9 mouse cellular contexts compared by ENCODE assay signal in genomic region chr14:20378313-20379061, GRCm38 (mm10). TPM values are rescaled to one million over a fixed set of nuclear protein-coding genes. Genes with fewer than 3 reads are reported as not detected.
DNase-seq lines count a peak whose midpoint lies in the region; ATAC-seq and TF ChIP-seq lines count a peak whose summit lies in the region.
"Had no signal": no experiment of that assay in that cellular context is flagged by ENCODE, and none has a peak within 500 bp of the region (broad histone marks: within the 10 kb centered on the region; RNA-seq: fewer than 3 reads in every experiment).

No protein-coding gene starts in this region.

- no peak overlapping the region for H3K9ac ChIP-seq in hindbrain, postnatal 0 days (replicated peaks; ENCODE audit: low read length)
- no peak overlapping the region for H3K9ac ChIP-seq in liver, embryonic 16.5 days (ENCODE audit: low read depth, low read length)
- H3K9ac ChIP-seq: limb, embryonic 12.5 days had no signal

- H3K9me3 ChIP-seq in embryonic facial prominence, embryonic 10.5 days: no peaks in the 10 kb centered on the region
- no peaks in the 10 kb centered on the region for H3K9me3 ChIP-seq in hindbrain, postnatal 0 days (ENCODE audit: low read length)
- H3K9me3 ChIP-seq in liver, embryonic 16.5 days (replicated peaks; ENCODE audit: control insufficient read depth, low read length): no peaks in the 10 kb centered on the region
- H3K9me3 ChIP-seq: limb, embryonic 12.5 days had no signal

- 38% methylated on average over 13 of the region's 13 CpGs for WGBS in embryonic facial prominence, embryonic 10.5 days
- 42% methylated on average over 13 of the region's 13 CpGs for WGBS in hindbrain, postnatal 0 days
- WGBS in liver, embryonic 16.5 days (ENCODE audit: insufficient replicate concordance): 32% methylated on average over 13 of the region's 13 CpGs

- peak; percentile 81 for ATAC-seq in frontal cortex, adult (ENCODE audit: low TSS enrichment)
- peak; percentile 82 for ATAC-seq in hindbrain, postnatal 0 days
- peak; percentile 75 for ATAC-seq in liver, embryonic 16.5 days (ENCODE audit: low read depth)

- peaks cover 94% of the 10 kb centered on the region for H3K36me3 ChIP-seq in embryonic facial prominence, embryonic 10.5 days (replicated peaks)
- peaks cover 47% of the 10 kb centered on the region for H3K36me3 ChIP-seq in hindbrain, postnatal 0 days (ENCODE audit: insufficient read depth, low read length)
- H3K36me3 ChIP-seq in liver, embryonic 16.5 days (ENCODE audit: control insufficient read depth, insufficient read depth): peaks cover 5% of the 10 kb centered on the region; the same call in 1 of the 2 replicates

- TF ChIP-seq CTCF in hindbrain, postnatal 0 days (IDR thresholded peaks at IDR 0.05; ENCODE audit: low read depth): peak; percentile 64

- H3K27me3 ChIP-seq in embryonic facial prominence, embryonic 10.5 days (replicated peaks; ENCODE audit: low read depth, poor library complexity, severe bottlenecking): no peaks in the 10 kb centered on the region
- no peaks in the 10 kb centered on the region for H3K27me3 ChIP-seq in hindbrain, postnatal 0 days (ENCODE audit: insufficient read depth, low read length)
- no peaks in the 10 kb centered on the region for H3K27me3 ChIP-seq in liver, embryonic 16.5 days (ENCODE audit: control insufficient read depth, insufficient read depth, low read depth, low read length)
- H3K27me3 ChIP-seq: limb, embryonic 12.5 days had no signal

- no peak for DNase-seq in frontal cortex, adult 2 months (ENCODE audit: extremely low spot score in 1 of 2, low spot score in 1 of 2)
- peak; percentile 61 for DNase-seq in WW6 (ENCODE audit: low read depth, low spot score)
- DNase-seq in embryonic facial prominence, embryonic 10.5 days (ENCODE audit: low spot score): peak; percentile 63
- DNase-seq in hindbrain, postnatal 0 days (ENCODE audit: low spot score): peak; percentile 62
- DNase-seq in retina, postnatal 7 days (ENCODE audit: low read depth, low spot score): peak; percentile 49
- no peak for DNase-seq in layer of hippocampus, adult 11-12 months (ENCODE audit: low spot score)

- H3K4me3 ChIP-seq in embryonic facial prominence, embryonic 10.5 days: no peak overlapping the region
- H3K4me3 ChIP-seq in hindbrain, postnatal 0 days (ENCODE audit: low read length): no peak overlapping the region
- H3K4me3 ChIP-seq in liver, embryonic 16.5 days (ENCODE audit: low read depth, low read length): no peak overlapping the region
- H3K4me3 ChIP-seq: limb, embryonic 12.5 days had no signal

- no peak overlapping the region for H3K4me2 ChIP-seq in hindbrain, postnatal 0 days (ENCODE audit: low read depth, low read length)
- no peak overlapping the region for H3K4me2 ChIP-seq in liver, embryonic 16.5 days (ENCODE audit: low read depth, low read length)
- H3K4me2 ChIP-seq: limb, embryonic 12.5 days had no signal

- no peaks in the 10 kb centered on the region for H3K4me1 ChIP-seq in embryonic facial prominence, embryonic 10.5 days
- H3K4me1 ChIP-seq in hindbrain, postnatal 0 days (ENCODE audit: insufficient read depth, low read length): no peaks in the 10 kb centered on the region
- H3K4me1 ChIP-seq in liver, embryonic 16.5 days (ENCODE audit: control insufficient read depth, low read depth, low read length): peaks cover 6% of the 10 kb centered on the region; the same call in 1 of the 2 replicates
- H3K4me1 ChIP-seq: limb, embryonic 12.5 days had no signal

- no peak overlapping the region for H3K27ac ChIP-seq in embryonic facial prominence, embryonic 10.5 days (replicated peaks)
- H3K27ac ChIP-seq in hindbrain, postnatal 0 days: no peak overlapping the region
- no peak overlapping the region for H3K27ac ChIP-seq in liver, embryonic 16.5 days (ENCODE audit: low read length)
- H3K27ac ChIP-seq: limb, embryonic 12.5 days had no signal

RNA-seq across cellular contexts. Expression of gene Dnajc9, which starts 10.2 kb away (rescaled TPM):
- 52.2 and 52.7 TPM in 2 replicates for polyA plus RNA-seq in frontal cortex, adult 2 months (2012; rRNA removed)
- 286 and 298 TPM in 2 replicates for polyA plus RNA-seq in embryonic facial prominence, embryonic 10.5 days (2016; fragmentation: Nextera tagmentation; extraction: Ambion mirVana)
- total RNA-seq in hindbrain, postnatal 0 days (2014; rRNA removed): 29.2 and 44.2 TPM in 2 replicates
- 111 and 114 TPM in 2 replicates for polyA plus RNA-seq in hindbrain, postnatal 0 days (2015; fragmentation: Nextera tagmentation; extraction: Ambion mirVana)
- polyA plus RNA-seq in liver, embryonic 16.5 days (2015; fragmentation: Nextera tagmentation; extraction: Ambion mirVana): 94.0 and 103 TPM in 2 replicates

RNA-seq across cellular contexts. Expression of gene Mrps16, which starts 14.9 kb away (rescaled TPM):
- 39.6 and 40.3 TPM in 2 replicates for polyA plus RNA-seq in frontal cortex, adult 2 months (2012; rRNA removed)
- 81.2 and 86.5 TPM in 2 replicates for polyA plus RNA-seq in embryonic facial prominence, embryonic 10.5 days (2016; fragmentation: Nextera tagmentation; extraction: Ambion mirVana)
- total RNA-seq in hindbrain, postnatal 0 days (2014; rRNA removed): 34.7 and 35.4 TPM in 2 replicates
- 68.1 and 72.3 TPM in 2 replicates for polyA plus RNA-seq in hindbrain, postnatal 0 days (2015; fragmentation: Nextera tagmentation; extraction: Ambion mirVana)
- 40.4 and 47.2 TPM in 2 replicates for polyA plus RNA-seq in liver, embryonic 16.5 days (2015; fragmentation: Nextera tagmentation; extraction: Ambion mirVana)

RNA-seq across cellular contexts. Expression of gene Fam149b, which starts 30.5 kb away (rescaled TPM):
- 56.6 and 58.7 TPM in 2 replicates for polyA plus RNA-seq in frontal cortex, adult 2 months (2012; rRNA removed)
- polyA plus RNA-seq in embryonic facial prominence, embryonic 10.5 days (2016; fragmentation: Nextera tagmentation; extraction: Ambion mirVana): 42.8 and 45.4 TPM in 2 replicates
- 42.1 and 44.4 TPM in 2 replicates for total RNA-seq in hindbrain, postnatal 0 days (2014; rRNA removed)
- polyA plus RNA-seq in hindbrain, postnatal 0 days (2015; fragmentation: Nextera tagmentation; extraction: Ambion mirVana): 25.9 and 28.8 TPM in 2 replicates
- 7.1 and 8.8 TPM in 2 replicates for polyA plus RNA-seq in liver, embryonic 16.5 days (2015; fragmentation: Nextera tagmentation; extraction: Ambion mirVana)

RNA-seq across cellular contexts. Expression of gene Ecd, which starts 30.6 kb away (rescaled TPM):
- polyA plus RNA-seq in frontal cortex, adult 2 months (2012; rRNA removed): 30.9 and 31.3 TPM in 2 replicates
- polyA plus RNA-seq in embryonic facial prominence, embryonic 10.5 days (2016; fragmentation: Nextera tagmentation; extraction: Ambion mirVana): 76.1 and 76.7 TPM in 2 replicates
- total RNA-seq in hindbrain, postnatal 0 days (2014; rRNA removed): 29.8 and 38.6 TPM in 2 replicates
- 37.3 and 38.4 TPM in 2 replicates for polyA plus RNA-seq in hindbrain, postnatal 0 days (2015; fragmentation: Nextera tagmentation; extraction: Ambion mirVana)
- 24.5 and 24.8 TPM in 2 replicates for polyA plus RNA-seq in liver, embryonic 16.5 days (2015; fragmentation: Nextera tagmentation; extraction: Ambion mirVana)

Comparison
In these comparisons a context has a peak if more than half of its experiments do, and no peak if none do; other contexts are left out.
1. DNase-seq: peak in WW6 (single experiment), embryonic facial prominence, embryonic 10.5 days (single experiment), hindbrain, postnatal 0 days (single experiment) and retina, postnatal 7 days (single experiment); none in frontal cortex, adult 2 months (0 of 2) and layer of hippocampus, adult 11-12 months (single experiment).
2. Peak in every context shown above with its lines, with median percentiles within 50 percentile points of each other: ATAC-seq.